Mouse (Mus musculus) thymus, adult 2 months (tissue): ENCODE measurements around the gene Elk1. TPM values are rescaled to one million over a fixed set of nuclear protein-coding genes. Genes with fewer than 3 reads are reported as not detected.

Experiments
- DNase-seq: peaks from one replicate; pipeline ENCODE4 v3.0.0; 2021
- H3K27ac ChIP-seq: fragments of 200-500 bp; 2 replicates; pipeline ENCODE4 v1.5.1; 2012; ENCODE audit warnings: low read length, control low read depth; ENCODE audit not compliant: control insufficient read depth, insufficient read depth
- H3K27me3 ChIP-seq: fragments of 200-500 bp; 2 replicates; pipeline ENCODE4 v1.6.1; 2012; ENCODE audit warnings: mild to moderate bottlenecking, low read length, moderate library complexity, mixed read lengths; ENCODE audit not compliant: control insufficient read depth, insufficient read depth
- H3K36me3 ChIP-seq: fragments of 200-500 bp; 2 replicates; pipeline ENCODE4 v1.6.1; 2012; ENCODE audit warnings: mild to moderate bottlenecking, low read length, moderate library complexity; ENCODE audit not compliant: control insufficient read depth, insufficient read depth
- H3K4me1 ChIP-seq: fragments of 200-500 bp; replicated peaks from 2 replicates; pipeline ENCODE4 v1.6.1; 2012; ENCODE audit warnings: low read length; ENCODE audit not compliant: control insufficient read depth, insufficient read depth
- H3K4me3 ChIP-seq: fragments of 200-500 bp; 2 replicates; pipeline ENCODE4 v1.5.1; 2012; ENCODE audit warnings: mild to moderate bottlenecking, low read length, control low read depth, moderate library complexity; ENCODE audit not compliant: control insufficient read depth, insufficient read depth
- CTCF ChIP-seq: fragments of 200-500 bp; IDR thresholded peaks from 2 replicates; pipeline ENCODE4 v1.5.1; 2012; ENCODE audit warnings: mild to moderate bottlenecking, control low read depth, low read length, moderate library complexity, borderline replicate concordance; ENCODE audit not compliant: control insufficient read depth, poor library complexity, insufficient read depth; ENCODE audit errors: extremely low read depth
- POLR2A ChIP-seq: fragments of 200-500 bp; IDR thresholded peaks from 2 replicates; pipeline ENCODE4 v1.6.1; 2012; ENCODE audit warnings: mild to moderate bottlenecking, low read length, control low read depth, moderate library complexity; ENCODE audit not compliant: control insufficient read depth, poor library complexity, insufficient read depth; ENCODE audit errors: extremely low read depth
- WGBS: fragments of 180-500 bp; shearing (Covaris S2); methylation state at CpG from one replicate; pipeline ENCODE4 v1.1.7; 2018; 5-methylcytosine and 5-hydroxymethylcytosine counted together
- polyA plus RNA-seq: library from polyadenylated mRNA; depleted of rRNA; stranded (reverse); fragments of >200 nt; gene quantifications from 2 replicates; pipeline ENCODE4 v1.2.3, GENCODE M21; 2012; rRNA removed

Gene Elk1
- polyA plus RNA-seq, 1 experiment: 17.4 TPM

- TF ChIP-seq POLR2A: no peak
- TF ChIP-seq CTCF: no peak
Observed at GRCm38 (mm10) chrX:20913726-20914125, 36.7 kb downstream of the Elk1 start.

GRCm38 (mm10) chrX:20910074-20910473, 40.3 kb downstream of the Elk1 start:
- DNase-seq: no peak
- H3K27me3 ChIP-seq: no peaks in the 10 kb centered on the region
- H3K4me1 ChIP-seq: no peaks in the 10 kb centered on the region
- 60% methylated on average over 3 of the region's 3 CpGs for WGBS
- H3K4me3 ChIP-seq: no peak overlapping the region
- no peak overlapping the region for H3K27ac ChIP-seq
- H3K36me3 ChIP-seq: no peaks in the 10 kb centered on the region
- TF ChIP-seq CTCF (no peak), POLR2A (no peak)

More at GRCm38 (mm10) chrX:20913726-20914125, 36.7 kb downstream of the Elk1 start:
- DNase-seq: no peak
- WGBS: 70% methylated on average over 6 of the region's 6 CpGs
- Histone ChIP-seq H3K27me3 (no peaks in the 10 kb centered on the region), H3K36me3 (no peaks in the 10 kb centered on the region), H3K4me3 (no peak overlapping the region), H3K27ac (no peak overlapping the region), H3K4me1 (no peaks in the 10 kb centered on the region)

Other genes with a start within 250 kb of the Elk1 start
- 38.3 and 39.3 TPM in 2 replicates for gene Usp11, start 246.7 kb downstream of the Elk1 start, polyA plus RNA-seq
- 194 and 224 TPM in 2 replicates for gene Araf, start 152.8 kb downstream of the Elk1 start, polyA plus RNA-seq
- 8.3 and 12.0 TPM in 2 replicates for gene Timp1, start 80.4 kb downstream of the Elk1 start, polyA plus RNA-seq
- gene Syn1, start 29.6 kb downstream of the Elk1 start, polyA plus RNA-seq: 0.67 and 0.88 TPM in 2 replicates
- 80.6 and 81.6 TPM in 2 replicates for gene Cfp, start 19.1 kb downstream of the Elk1 start, polyA plus RNA-seq
- 18.7 and 23.4 TPM in 2 replicates for gene Uxt, start 11.4 kb upstream of the Elk1 start, polyA plus RNA-seq
- gene Zfp182, start 111.7 kb upstream of the Elk1 start, polyA plus RNA-seq: 1.5 and 2.3 TPM in 2 replicates
- gene Spaca5, start 117.8 kb upstream of the Elk1 start, polyA plus RNA-seq: not detected in 2 replicates
- gene Zfp300, start 138.9 kb upstream of the Elk1 start, polyA plus RNA-seq: 0.05 TPM in 2 replicates
- gene Ssxa1, start 165.2 kb upstream of the Elk1 start, polyA plus RNA-seq: not detected in 2 replicates
- gene Gm21876, start 225.0 kb upstream of the Elk1 start, polyA plus RNA-seq: not detected in 2 replicates